In genomic region chr6:5382583-5383215, GRCm38 (mm10) we compare ENCODE assay signal across 8 mouse cellular contexts. TPM values are rescaled to one million over a fixed set of nuclear protein-coding genes. Genes with fewer than 3 reads are reported as not detected.
DNase-seq lines count a peak whose midpoint lies in the region; ATAC-seq lines count a peak whose summit lies in the region.

No protein-coding gene starts in this region.

- WGBS in macrophage (ENCODE audit: missing documents), result 5% methylated on average over 16 of the region's 16 CpGs

- H3K79me2 ChIP-seq in macrophage (ENCODE audit: inconsistent target), result no peaks in the 10 kb centered on the region

- peak; percentile 69 for DNase-seq in adrenal gland, adult 8-10 months
- DNase-seq in embryo, embryonic 10.5 days (ENCODE audit: low spot score), result peak; percentile 95
- DNase-seq in gastrocnemius, postnatal 14 days, result peak; percentile 82
- peak; percentile 67 to 74 for DNase-seq in left cerebral cortex, adult 8-10 months (ENCODE audit: low spot score in 2 of 2)
- peak; percentile 91 to 93 for DNase-seq in right cerebral cortex, postnatal 10 days (ENCODE audit: low spot score in 2 of 2)
- DNase-seq in urinary bladder, postnatal 25 days (ENCODE audit: low spot score), result peak; percentile 79

- intact Hi-C loops in gastrocnemius, postnatal 14 days (cut with DNase I; ENCODE audit: low total_unique reads), result loop anchor here (10.0 kb wide), 2 partner anchors 248 to 828 kb away; no protein-coding TSS in a partner anchor

- H3K27ac ChIP-seq in macrophage, result no peak overlapping the region

- no peaks in the 10 kb centered on the region for H3K36me3 ChIP-seq in macrophage (ENCODE audit: inconsistent target)

- peak; percentile 73 for ATAC-seq in inflammation-experienced regulatory T-cells, adult 6 months

- peak overlapping the region; percentile 8; the same call in 1 of the 2 replicates for H3K4me3 ChIP-seq in macrophage (ENCODE audit: inconsistent target)

RNA-seq across cellular contexts. Expression of gene Asb4, which starts 0.5 kb away (rescaled TPM):
- 1 to 10 TPM in 3 of 4 experiments, under 1 TPM in 1; 0.83 to 1.5 (median 1.1) TPM for total RNA-seq in adrenal gland, adult 8-10 months (2022)
- total RNA-seq in gastrocnemius, postnatal 14 days (2021), result 1 to 10 TPM; 7.3 to 9.3 TPM
- under 1 TPM in 2 of 3 experiments, not detected in 1; 0.21 to 0.22 TPM for polyA plus RNA-seq in inflammation-experienced regulatory T-cells, adult 6 months (2017; shearing (Covaris generic))
- total RNA-seq in left cerebral cortex, adult 8-10 months (2022), result 1 to 10 TPM in 1 of 4 experiments, under 1 TPM in 3; 0.48 to 1.3 (median 0.56) TPM
- total RNA-seq in macrophage (2018; cell fraction: chromatin; rRNA removed), result 1 to 10 TPM in 4 of 26 experiments, under 1 TPM in 14, not detected in 8; 0.21 to 2.3 (median 0.56) TPM
- total RNA-seq in macrophage (2018; cell fraction: cytosol; rRNA removed), result 1 to 10 TPM in 12 of 26 experiments, under 1 TPM in 14; 0.14 to 1.9 (median 0.72) TPM
- total RNA-seq in macrophage (2018; cell fraction: nucleus; rRNA removed), result 1 to 10 TPM in 3 of 26 experiments, under 1 TPM in 19, not detected in 4; 0.12 to 2.2 (median 0.51) TPM
- 0.98 to 1.6 TPM (median 1.5 TPM) in 3 replicates for polyA plus RNA-seq in macrophage (2018)
